Mouse (Mus musculus): Measurements from ENCODE around the gene Pacs2. TPM values are rescaled to one million over a fixed set of nuclear protein-coding genes. Genes with fewer than 3 reads are reported as not detected.

Pacs2 gene
- polyA plus RNA-seq, 1 experiment, result 89.3 TPM

DNA sequence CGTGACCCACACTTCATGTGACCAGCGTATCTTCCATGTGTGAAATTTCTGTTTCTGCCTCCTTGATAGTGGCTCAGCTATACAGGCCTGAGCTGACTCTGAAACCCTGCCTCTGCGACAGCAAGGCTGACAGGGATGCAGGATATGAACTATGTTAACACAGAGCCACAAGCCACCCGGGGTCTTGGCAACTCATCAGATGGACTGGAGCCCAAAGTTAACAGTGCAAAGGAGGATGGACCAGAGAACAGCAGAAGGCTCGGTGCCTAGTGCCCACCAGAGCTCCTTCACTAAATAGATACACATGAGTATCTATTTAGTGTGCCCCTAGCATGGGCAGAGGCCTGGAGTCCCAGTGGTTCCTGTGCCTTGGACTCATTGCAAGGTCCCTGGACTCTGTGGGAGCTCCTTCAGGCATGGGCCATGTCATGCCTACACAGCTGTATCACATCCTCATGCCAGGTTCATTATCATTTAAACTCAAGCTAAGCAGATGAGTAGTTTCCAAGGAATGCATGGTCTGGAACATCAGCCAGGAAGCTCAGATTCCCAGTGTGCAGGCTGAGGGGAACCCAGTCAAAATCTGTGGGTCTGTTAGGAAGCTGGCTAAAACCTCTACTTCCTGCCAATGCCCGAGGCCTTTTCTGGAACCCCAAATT is 2.5 kb upstream of the Pacs2 start:
- no peak overlapping the region for H3K4me3 ChIP-seq
- peaks cover 24% of the 10 kb centered on the region for H3K79me2 ChIP-seq (ENCODE audit: control insufficient read depth, insufficient read depth)
- no peaks in the 10 kb centered on the region for H3K36me3 ChIP-seq (ENCODE audit: control insufficient read depth, insufficient read depth)
- H3K27me3 ChIP-seq (ENCODE audit: control insufficient read depth, insufficient read depth, insufficient read length), result no peaks in the 10 kb centered on the region
- TF ChIP-seq TCF3 (IDR thresholded peaks at IDR 0.05; ENCODE audit: insufficient read length, low read depth) (no peak), MYOD1 (IDR thresholded peaks at IDR 0.05; ENCODE audit: control insufficient read depth in 1 of 3, insufficient read length in 2 of 3, low read depth in 2 of 3) (peak in 2 of 3 experiments; percentile 32 to 47), TCF12 (IDR thresholded peaks at IDR 0.05; ENCODE audit: insufficient read depth, poor library complexity, severe bottlenecking) (no peak)
- no peak overlapping the region for H3ac ChIP-seq (ENCODE audit: control insufficient read depth, insufficient read length)
- H3K4me2 ChIP-seq (ENCODE audit: low read depth), result peak overlapping the region; percentile 87

DNA sequence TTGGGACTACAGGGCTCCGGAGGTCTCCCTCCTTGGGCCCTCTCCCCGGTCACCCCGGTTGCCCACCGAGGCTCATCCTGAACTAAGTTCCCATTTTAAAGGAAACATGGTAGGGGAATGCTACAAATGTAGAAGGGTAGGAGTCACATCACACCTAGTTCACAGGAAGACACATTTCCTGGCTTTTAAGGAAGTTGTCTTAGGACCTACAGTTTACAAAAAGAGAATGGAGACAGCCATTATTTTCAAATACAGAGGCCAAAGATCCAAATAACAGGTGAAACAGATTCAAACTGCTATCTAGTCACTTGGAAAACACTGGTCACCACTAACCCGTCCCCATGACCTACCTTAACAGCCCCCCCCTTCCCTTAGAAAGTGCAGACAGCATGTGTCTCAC is 1.9 kb upstream of the Pacs2 start:
- TF ChIP-seq SRF (IDR thresholded peaks at IDR 0.05; ENCODE audit: control insufficient read depth, insufficient read length, low read depth), result no peak
- TF ChIP-seq TCF12 (IDR thresholded peaks at IDR 0.05; ENCODE audit: insufficient read depth, poor library complexity, severe bottlenecking), result no peak
- TF ChIP-seq MYOD1 (IDR thresholded peaks at IDR 0.05; ENCODE audit: control insufficient read depth in 1 of 3, insufficient read length in 2 of 3, low read depth in 2 of 3), result no peak
- TF ChIP-seq REST (IDR thresholded peaks at IDR 0.05; ENCODE audit: insufficient read depth, insufficient read length), result no peak
- no peak for TF ChIP-seq USF1 (IDR thresholded peaks at IDR 0.05; ENCODE audit: low read depth)
- no peak for TF ChIP-seq E2F4 (IDR thresholded peaks at IDR 0.05; ENCODE audit: insufficient read depth)
- no peak for TF ChIP-seq MYOG (IDR thresholded peaks at IDR 0.05; ENCODE audit: control insufficient read depth in 1 of 3, insufficient read depth in 1 of 3, insufficient read length in 2 of 3, low read depth in 2 of 3)
- TF ChIP-seq CEBPB (IDR thresholded peaks at IDR 0.05; ENCODE audit: insufficient read depth, poor library complexity, severe bottlenecking), result no peak
- peaks cover 30% of the 10 kb centered on the region for H3K79me2 ChIP-seq (ENCODE audit: control insufficient read depth, insufficient read depth)
- no peaks in the 10 kb centered on the region for H3K36me3 ChIP-seq (ENCODE audit: control insufficient read depth, insufficient read depth)
- H3K27me3 ChIP-seq (ENCODE audit: control insufficient read depth, insufficient read depth, insufficient read length), result no peaks in the 10 kb centered on the region
- peak overlapping the region; percentile 54 for H3K4me3 ChIP-seq
- H3K4me2 ChIP-seq (ENCODE audit: low read depth), result peak overlapping the region; percentile 87
- H3ac ChIP-seq (ENCODE audit: control insufficient read depth, insufficient read length), result no peak overlapping the region

DNA sequence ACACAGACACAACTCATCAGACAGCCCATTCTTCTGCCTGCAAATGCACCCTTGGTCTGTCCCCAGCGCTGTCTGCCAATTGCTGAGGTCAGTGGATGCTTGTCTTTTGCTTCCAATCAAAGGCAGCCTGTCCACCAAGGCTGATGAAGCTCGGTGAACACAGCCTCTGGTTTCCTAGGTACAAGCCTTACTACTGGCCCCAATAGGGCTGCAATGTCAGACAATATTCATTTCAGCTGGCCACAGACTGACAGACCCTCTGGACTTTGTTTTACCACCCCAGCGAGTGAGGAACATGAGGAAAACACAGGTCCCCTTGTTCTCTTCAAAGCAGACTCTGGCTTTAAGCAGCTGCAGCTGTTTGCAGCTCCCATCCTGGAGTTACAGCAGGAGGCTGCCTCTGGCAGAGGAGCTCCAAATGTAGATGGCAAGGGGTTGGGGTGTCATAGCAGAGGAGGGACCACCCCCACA is 1.3 kb upstream of the Pacs2 start:
- TF ChIP-seq POLR2AphosphoS2 (IDR thresholded peaks at IDR 0.05; ENCODE audit: insufficient read length, low read depth), result no peak
- TF ChIP-seq TCF12 (IDR thresholded peaks at IDR 0.05; ENCODE audit: insufficient read depth, poor library complexity, severe bottlenecking), result no peak
- TF ChIP-seq MYOD1 (IDR thresholded peaks at IDR 0.05; ENCODE audit: control insufficient read depth in 1 of 3, insufficient read length in 2 of 3, low read depth in 2 of 3), result peak in 2 of 3 experiments; percentile 68 to 73
- peak in 2 of 3 experiments; percentile 32 to 58 for TF ChIP-seq MYOG (IDR thresholded peaks at IDR 0.05; ENCODE audit: control insufficient read depth in 1 of 3, insufficient read depth in 1 of 3, insufficient read length in 2 of 3, low read depth in 2 of 3)
- TF ChIP-seq MAX (IDR thresholded peaks at IDR 0.05; ENCODE audit: low read depth), result no peak
- TF ChIP-seq TCF3 (IDR thresholded peaks at IDR 0.05; ENCODE audit: insufficient read length, low read depth), result no peak
- no peak for TF ChIP-seq REST (IDR thresholded peaks at IDR 0.05; ENCODE audit: insufficient read depth, insufficient read length)
- no peak for TF ChIP-seq E2F4 (IDR thresholded peaks at IDR 0.05; ENCODE audit: insufficient read depth)
- Histone ChIP-seq H3K79me2 (ENCODE audit: control insufficient read depth, insufficient read depth) (peaks cover 36% of the 10 kb centered on the region), H3K36me3 (ENCODE audit: control insufficient read depth, insufficient read depth) (no peaks in the 10 kb centered on the region), H3K4me3 (peak overlapping the region; percentile 54), H3ac (ENCODE audit: control insufficient read depth, insufficient read length) (no peak overlapping the region), H3K4me2 (ENCODE audit: low read depth) (peak overlapping the region; percentile 87), H3K27me3 (ENCODE audit: control insufficient read depth, insufficient read depth, insufficient read length) (no peaks in the 10 kb centered on the region)

DNA sequence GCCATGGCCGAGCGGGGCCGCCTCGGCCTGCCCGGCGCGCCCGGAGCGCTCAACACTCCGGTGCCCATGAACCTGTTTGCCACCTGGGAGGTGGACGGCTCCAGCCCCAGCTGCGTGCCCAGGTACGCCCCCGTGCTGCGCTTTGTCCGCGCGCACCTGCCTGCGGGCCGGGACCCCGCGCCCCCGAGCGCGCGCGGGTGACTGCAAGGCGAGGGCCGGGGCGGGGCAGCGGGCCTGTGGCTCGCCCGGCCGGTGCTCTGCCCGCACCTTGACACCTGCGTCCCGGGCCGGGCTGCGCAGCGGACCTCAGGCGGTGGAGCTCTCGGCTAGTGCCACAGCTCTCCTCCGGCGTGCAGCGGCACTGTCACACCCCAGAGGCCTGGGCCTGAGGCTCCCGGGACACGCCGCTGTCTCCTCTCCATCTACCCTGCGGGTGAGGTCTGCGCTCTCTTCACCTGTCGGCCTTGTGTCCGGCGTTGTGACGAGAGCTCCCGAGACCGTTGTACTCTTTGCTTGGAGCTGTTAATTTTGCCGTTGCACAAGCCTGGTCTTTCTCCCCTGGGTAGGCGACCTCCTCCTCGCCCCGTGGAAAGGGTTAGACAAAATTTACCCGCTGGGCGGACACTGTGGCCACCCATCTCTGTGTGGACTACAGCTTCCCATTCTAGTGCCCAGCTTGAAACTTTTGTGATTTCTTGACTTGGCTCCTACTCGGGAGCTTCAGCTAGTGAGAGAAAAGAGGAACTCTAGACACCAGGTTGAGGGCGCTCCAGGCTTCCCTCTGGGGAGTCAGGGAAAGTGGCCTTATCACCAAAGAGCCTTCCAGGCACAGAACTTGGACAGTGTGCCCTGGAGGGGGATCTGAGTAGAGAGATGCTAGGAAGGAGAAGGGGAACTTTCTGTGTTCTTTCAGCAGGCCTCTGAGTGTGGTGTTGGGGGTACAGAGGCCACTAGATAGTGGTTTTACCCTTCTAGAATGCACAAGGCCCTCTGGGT is 551 bp downstream of the Pacs2 start:
- Histone ChIP-seq H3K79me2 (ENCODE audit: control insufficient read depth, insufficient read depth) (peaks cover 54% of the 10 kb centered on the region), H3K4me2 (ENCODE audit: low read depth) (peak overlapping the region; percentile 88), H3K36me3 (ENCODE audit: control insufficient read depth, insufficient read depth) (no peaks in the 10 kb centered on the region), H3ac (ENCODE audit: control insufficient read depth, insufficient read length) (peak overlapping the region; percentile 95), H3K27me3 (ENCODE audit: control insufficient read depth, insufficient read depth, insufficient read length) (no peaks in the 10 kb centered on the region), H3K4me3 (peak overlapping the region; percentile 54)
- TF ChIP-seq MYOD1 (IDR thresholded peaks at IDR 0.05; ENCODE audit: control insufficient read depth in 1 of 3, insufficient read length in 2 of 3, low read depth in 2 of 3) (peak in 2 of 3 experiments; percentile 3 to 48), MYOG (IDR thresholded peaks at IDR 0.05; ENCODE audit: control insufficient read depth in 1 of 3, insufficient read depth in 1 of 3, insufficient read length in 2 of 3, low read depth in 2 of 3) (peak in 1 of 3 experiments; percentile 21), POLR2A (IDR thresholded peaks at IDR 0.05; ENCODE audit: insufficient read length, low read depth) (peak; percentile 56), SRF (IDR thresholded peaks at IDR 0.05; ENCODE audit: control insufficient read depth, insufficient read length, low read depth) (no peak), REST (IDR thresholded peaks at IDR 0.05; ENCODE audit: insufficient read depth, insufficient read length) (no peak), POLR2AphosphoS2 (IDR thresholded peaks at IDR 0.05; ENCODE audit: insufficient read length, low read depth) (peak; percentile 31), MAX (IDR thresholded peaks at IDR 0.05; ENCODE audit: low read depth) (no peak), E2F4 (IDR thresholded peaks at IDR 0.05; ENCODE audit: insufficient read depth) (no peak), TCF12 (IDR thresholded peaks at IDR 0.05; ENCODE audit: insufficient read depth, poor library complexity, severe bottlenecking) (no peak), TCF3 (IDR thresholded peaks at IDR 0.05; ENCODE audit: insufficient read length, low read depth) (no peak), USF1 (IDR thresholded peaks at IDR 0.05; ENCODE audit: low read depth) (no peak)
